8 mouse cellular contexts compared by ENCODE assay signal in the genomic region with DNA sequence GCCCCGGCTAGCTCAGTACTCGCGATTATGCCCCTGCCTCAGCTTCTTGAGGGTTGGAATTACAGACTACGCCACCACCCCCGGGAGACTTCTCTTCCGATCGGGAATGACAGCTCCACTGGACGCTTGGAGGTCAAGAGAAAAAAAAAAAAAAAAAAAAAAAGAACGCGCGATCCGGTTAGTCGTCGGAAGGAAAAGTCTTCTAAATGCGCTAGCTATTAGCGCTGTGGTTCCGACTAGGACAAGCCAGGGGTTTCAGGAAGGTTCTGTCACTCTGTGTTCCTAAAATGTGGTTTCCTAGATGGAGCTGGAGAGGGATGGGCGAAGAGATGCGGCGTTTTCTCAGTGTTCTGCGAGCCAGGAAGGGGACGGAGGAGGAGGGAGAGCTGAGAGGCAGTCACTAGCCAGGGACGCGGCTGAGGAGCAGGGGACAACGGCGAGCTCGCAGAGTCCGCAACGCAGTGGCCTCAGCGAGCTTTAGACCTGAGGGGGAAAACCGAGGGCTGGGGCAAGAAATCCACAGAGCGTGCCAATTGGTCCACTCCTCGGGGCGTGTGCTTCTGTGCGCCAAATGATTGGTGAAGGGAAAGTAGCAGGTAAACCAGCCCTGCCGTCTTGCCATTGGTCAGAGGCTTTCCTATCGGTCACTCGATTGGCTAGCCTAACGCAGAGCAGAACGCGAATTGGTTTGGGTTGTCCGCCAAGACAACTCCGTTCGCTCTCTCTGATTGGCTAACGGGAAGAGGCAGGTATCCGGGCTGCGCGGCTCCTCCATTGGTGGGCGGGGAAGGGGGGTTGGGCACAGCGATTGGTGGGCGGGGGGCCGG. TPM values are rescaled to one million over a fixed set of nuclear protein-coding genes. Genes with fewer than 3 reads are reported as not detected.
DNase-seq lines count a peak whose midpoint lies in the region; ATAC-seq and TF ChIP-seq lines count a peak whose summit lies in the region.

Gene Arntl (plus strand): TSS at position 822 of the 827 bp plus-strand sequence.

- H3K9me3 ChIP-seq in ES-E14 (ENCODE audit: control insufficient read depth, insufficient read depth, low read depth, low read length): no peaks in the 10 kb centered on the region
- no peaks in the 10 kb centered on the region for H3K9me3 ChIP-seq in forebrain, embryonic 14.5 days (replicated peaks; ENCODE audit: control insufficient read depth, low read length)
- no peaks in the 10 kb centered on the region for H3K9me3 ChIP-seq in neural tube, embryonic 15.5 days (replicated peaks)

- WGBS in forebrain, embryonic 14.5 days: under 1% methylated on average over 52 of the region's 52 CpGs
- under 1% methylated on average over 50 of the region's 52 CpGs for WGBS in neural tube, embryonic 15.5 days

- peak within 1 kb of the TSS; percentile 83 for H3K9ac ChIP-seq in ES-E14 (ENCODE audit: insufficient read depth, low read depth, low read length, poor library complexity, severe bottlenecking)
- peak within 1 kb of the TSS; percentile 74 for H3K9ac ChIP-seq in forebrain, embryonic 14.5 days (ENCODE audit: low read length)
- H3K9ac ChIP-seq in neural tube, embryonic 15.5 days (replicated peaks): peak within 1 kb of the TSS; percentile 72

- H3K27ac ChIP-seq in ES-E14 (ENCODE audit: insufficient read depth, low read depth, low read length, poor library complexity, severe bottlenecking): no peak within 1 kb of the TSS
- peak within 1 kb of the TSS; percentile 68; the same call in 1 of the 2 replicates for H3K27ac ChIP-seq in forebrain, embryonic 14.5 days (ENCODE audit: low read depth, low read length)
- H3K27ac ChIP-seq in neural tube, embryonic 15.5 days (replicated peaks): peak within 1 kb of the TSS; percentile 94

- peak within 1 kb of the TSS; percentile 80 for H3K4me2 ChIP-seq in forebrain, embryonic 14.5 days (ENCODE audit: low read length)
- peak within 1 kb of the TSS; percentile 81 for H3K4me2 ChIP-seq in neural tube, embryonic 15.5 days

- H3K4me3 ChIP-seq in ES-E14 (ENCODE audit: insufficient read depth in 1 of 2, low read depth in 1 of 2, low read length in 2 of 2, poor library complexity in 1 of 2, severe bottlenecking in 1 of 2): peak within 1 kb of the TSS; percentile 85 to 96
- H3K4me3 ChIP-seq in forebrain, embryonic 14.5 days (ENCODE audit: low read depth, low read length): peak within 1 kb of the TSS; percentile 74
- peak within 1 kb of the TSS; percentile 87 for H3K4me3 ChIP-seq in neural tube, embryonic 15.5 days (replicated peaks)

- H3K27me3 ChIP-seq in forebrain, embryonic 14.5 days (replicated peaks; ENCODE audit: control insufficient read depth, insufficient read depth, low read length): peaks cover 18% of the 10 kb centered on the region
- H3K27me3 ChIP-seq in neural tube, embryonic 15.5 days (replicated peaks): peaks cover 40% of the 10 kb centered on the region

- intact Hi-C loops in heart, postnatal 14 days (cut with DNase I): loop anchor here (5.0 kb wide), 1 partner anchor 60 kb away; no protein-coding TSS in a partner anchor

- H3K4me1 ChIP-seq in ES-E14 (ENCODE audit: control insufficient read depth in 2 of 2, insufficient read depth in 2 of 2, low read length in 2 of 2, poor library complexity in 1 of 2): 0 out of 4 replicates have a peak, but pooled peaks cover 0 to 3% of the 10 kb centered on the region in 2 experiments
- H3K4me1 ChIP-seq in forebrain, embryonic 14.5 days (ENCODE audit: control insufficient read depth, insufficient read depth, low read length): peaks cover 9% of the 10 kb centered on the region
- H3K4me1 ChIP-seq in neural tube, embryonic 15.5 days: peaks cover 37% of the 10 kb centered on the region

- H3K36me3 ChIP-seq in ES-E14 (ENCODE audit: control insufficient read depth, insufficient read depth, low read length, poor library complexity, severe bottlenecking): no peaks in the 10 kb centered on the region
- H3K36me3 ChIP-seq in forebrain, embryonic 14.5 days (ENCODE audit: control insufficient read depth, insufficient read depth, low read length): no peaks in the 10 kb centered on the region
- no peaks in the 10 kb centered on the region for H3K36me3 ChIP-seq in neural tube, embryonic 15.5 days

- DNase-seq in ES-E14 (ENCODE audit: low read depth, low spot score): peak; percentile 97
- DNase-seq in cerebellum, adult 11 months: peak; percentile 95
- peak; percentile 100 for DNase-seq in forebrain, embryonic 14.5 days (ENCODE audit: low spot score)
- DNase-seq in heart, postnatal 14 days: peak; percentile 92 to 94
- peak; percentile 96 for DNase-seq in layer of hippocampus, adult 11-12 months (ENCODE audit: low spot score)
- DNase-seq in lung, adult 18-20 months: peak; percentile 99
- peak; percentile 98 for DNase-seq in testis, postnatal 14 days (ENCODE audit: low spot score)

- in situ Hi-C loops in ES-E14 (cut with MboI; ENCODE audit: low sequenced_read_pairs in 2 of 2, unreplicated experiment in 2 of 2): no loop called here

- peak; percentile 98 for ATAC-seq in forebrain, embryonic 14.5 days
- ATAC-seq in neural tube, embryonic 15.5 days (ENCODE audit: low FRiP score): peak; percentile 98

TF ChIP-seq in ES-E14, 5 proteins besides CTCF, POLR2A, EP300 and RAD21:
- TF ChIP-seq HCFC1 (IDR thresholded peaks at IDR 0.05; ENCODE audit: borderline replicate concordance, insufficient read depth, low read length) (0 out of 2 replicates have a peak, but pooled peaks have one; percentile 26), MAFK (IDR thresholded peaks at IDR 0.05; ENCODE audit: insufficient read depth, low read depth, low read length) (no peak), ZNF384 (IDR thresholded peaks at IDR 0.05; ENCODE audit: low read depth, low read length) (peak; percentile 89), CHD2 (IDR thresholded peaks at IDR 0.05; ENCODE audit: low read depth, low read length) (peak; percentile 99), ZC3H11A (IDR thresholded peaks at IDR 0.05; ENCODE audit: borderline replicate concordance, low read depth, low read length) (peak; percentile 93)
TF ChIP-seq in ES-E14: peak in this region for 4.

RNA-seq across cellular contexts. Expression of gene Arntl, which starts in this region (rescaled TPM):
- 7.2 and 10.0 TPM in 2 replicates for total RNA-seq in ES-E14 (2012; rRNA removed)
- 12.3 and 14.1 TPM in 2 replicates for polyA plus RNA-seq in forebrain, embryonic 14.5 days (2014; fragmentation: Nextera tagmentation; extraction: Ambion mirVana)
- 1 to 10 TPM; 8.6 to 9.6 TPM for total RNA-seq in heart, postnatal 14 days (2021)
- 14.4 and 17.7 TPM in 2 replicates for polyA plus RNA-seq in neural tube, embryonic 15.5 days (2015; fragmentation: Nextera tagmentation; extraction: Ambion mirVana)
